Mouse (Mus musculus) hindbrain, postnatal 0 days (tissue): ENCODE data around the gene Chst14. TPM values are rescaled to one million over a fixed set of nuclear protein-coding genes. Genes with fewer than 3 reads are reported as not detected.
A peak's percentile ranks its signal among the peaks of the same experiment; 100 is the strongest.

Experiments used
- ATAC-seq: fragments of 200-750 bp; cut with Nextera tagmentation; 2 replicates; pipeline ENCODE4 v1.8.0; 2017; ENCODE audit warnings: mild to moderate bottlenecking, moderate TSS enrichment, moderate library complexity
- DNase-seq: peaks from one replicate; pipeline ENCODE4 v3.0.0-alpha.2; 2015; ENCODE audit warnings: low spot score
- H3K27ac ChIP-seq: fragments of 300-500 bp; sonication (generic); 2 replicates; pipeline ENCODE4 v1.5.1; 2014; ENCODE audit warnings: mild to moderate bottlenecking
- H3K27me3 ChIP-seq: fragments of 300-500 bp; sonication (generic); 2 replicates; pipeline ENCODE4 v1.6.1; 2014; ENCODE audit warnings: low read length, mixed read lengths; ENCODE audit not compliant: insufficient read depth
- H3K36me3 ChIP-seq: fragments of 300-500 bp; sonication (generic); 2 replicates; pipeline ENCODE4 v1.6.1; 2014; ENCODE audit warnings: low read length, mixed read lengths; ENCODE audit not compliant: insufficient read depth
- H3K4me1 ChIP-seq: fragments of 300-500 bp; sonication (generic); 2 replicates; pipeline ENCODE4 v1.6.1; 2014; ENCODE audit warnings: antibody characterized with exemption, low read length, mixed read lengths; ENCODE audit not compliant: insufficient read depth
- H3K4me2 ChIP-seq: fragments of 300-500 bp; sonication (generic); 2 replicates; pipeline ENCODE4 v1.6.1; 2014; ENCODE audit warnings: low read depth, mild to moderate bottlenecking, low read length, moderate library complexity, mixed read lengths
- H3K4me3 ChIP-seq: fragments of 300-500 bp; sonication (generic); 2 replicates; pipeline ENCODE4 v1.5.1; 2014; ENCODE audit warnings: low read length
- H3K9ac ChIP-seq: fragments of 300-500 bp; sonication (generic); replicated peaks from 2 replicates; pipeline ENCODE4 v1.6.1; 2014; ENCODE audit warnings: mild to moderate bottlenecking, low read length, moderate library complexity, mixed read lengths
- H3K9me3 ChIP-seq: fragments of 300-500 bp; sonication (generic); 2 replicates; pipeline ENCODE4 v1.6.1; 2016; ENCODE audit warnings: low read length, mixed read lengths
- CTCF ChIP-seq: IDR thresholded peaks from 2 replicates; pipeline ENCODE4 v1.5.1; 2016; ENCODE audit warnings: antibody characterized with exemption, control low read depth, low read depth
- WGBS: fragments of 180-500 bp; shearing (Covaris S2); extraction: QIAGEN DNeasy Blood & Tissue Kit; methylation state at CpG from one replicate; pipeline ENCODE4 v1.1.7; 2014; 5-methylcytosine and 5-hydroxymethylcytosine counted together
- polyA plus RNA-seq: library from polyadenylated mRNA; unstranded; fragments of >200 nt; fragmentation: Nextera tagmentation; extraction: Ambion mirVana; gene quantifications from 2 replicates; pipeline ENCODE4 v1.2.1, GENCODE M21; 2015
- total RNA-seq: library from RNA; depleted of rRNA; stranded (reverse); fragments of >200 nt; gene quantifications from 2 replicates; pipeline ENCODE4 v1.2.3, GENCODE M21; 2014

The Chst14 gene
- total and polyA plus RNA-seq, 2 experiments from 2014 or later = 4.7 to 8.5 TPM

GRCm38 (mm10) chr2:118926998-118927739 lies 873 bp downstream of the Chst14 start:
- ATAC-seq = no peak

GRCm38 (mm10) chr2:118941341-118941740 lies 15.0 kb downstream of the Chst14 start:
- Histone ChIP-seq H3K9ac (no peak overlapping the region), H3K4me3 (no peak overlapping the region), H3K27ac (no peak overlapping the region), H3K36me3 (no peaks in the 10 kb centered on the region), H3K9me3 (no peaks in the 10 kb centered on the region), H3K4me1 (no peaks in the 10 kb centered on the region), H3K4me2 (no peak overlapping the region), H3K27me3 (no peaks in the 10 kb centered on the region)
- ATAC-seq = no peak
- WGBS = 74% methylated on average over 7 of the region's 7 CpGs
- TF ChIP-seq CTCF = no peak
- DNase-seq = no peak

More at GRCm38 (mm10) chr2:118926998-118927739, 873 bp downstream of the Chst14 start:
- Histone ChIP-seq H3K4me2 (peak overlapping the region; percentile 84), H3K9me3 (no peaks in the 10 kb centered on the region), H3K36me3 (0 out of 2 replicates have a peak, but pooled peaks cover 17% of the 10 kb centered on the region), H3K4me3 (peak overlapping the region; percentile 52), H3K27me3 (no peaks in the 10 kb centered on the region), H3K9ac (peak overlapping the region; percentile 64), H3K4me1 (peaks cover 11% of the 10 kb centered on the region), H3K27ac (no peak overlapping the region)
- TF ChIP-seq CTCF = no peak
- DNase-seq = no peak
- 39% methylated on average over 31 of the region's 31 CpGs for whole genome bisulfite sequencing

- no peak for TF ChIP-seq CTCF
- H3K27me3 ChIP-seq = no peaks in the 10 kb centered on the region
- H3K4me2 ChIP-seq = no peak overlapping the region
- no peaks in the 10 kb centered on the region for H3K9me3 ChIP-seq
- ATAC-seq (no peak), DNase-seq (no peak)
- H3K4me3 ChIP-seq = no peak overlapping the region
- no peak overlapping the region for H3K27ac ChIP-seq
- no peak overlapping the region for H3K9ac ChIP-seq
- WGBS = 93% methylated on average over 6 of the region's 6 CpGs
- no peaks in the 10 kb centered on the region for H3K36me3 ChIP-seq
- H3K4me1 ChIP-seq = no peaks in the 10 kb centered on the region
Measured at GRCm38 (mm10) chr2:118943232-118943631, 16.9 kb downstream of the Chst14 start.

GRCm38 (mm10) chr2:118948818-118949217 lies 22.5 kb downstream of the Chst14 start:
- 75% methylated on average over 4 of the region's 4 CpGs for whole genome bisulfite sequencing

GRCm38 (mm10) chr2:118949699-118950098 lies 23.4 kb downstream of the Chst14 start:
- no peak overlapping the region for H3K27ac ChIP-seq
- WGBS = 83% methylated on average over 3 of the region's 3 CpGs

More at GRCm38 (mm10) chr2:118948818-118949217, 22.5 kb downstream of the Chst14 start:
- no peak for DNase-seq
- H3K4me3 ChIP-seq = no peak overlapping the region
- TF ChIP-seq CTCF = no peak
- H3K9me3 ChIP-seq = no peaks in the 10 kb centered on the region
- H3K36me3 ChIP-seq = no peaks in the 10 kb centered on the region
- H3K27me3 ChIP-seq = no peaks in the 10 kb centered on the region
- no peaks in the 10 kb centered on the region for H3K4me1 ChIP-seq
- H3K4me2 ChIP-seq = no peak overlapping the region
- no peak overlapping the region for H3K27ac ChIP-seq
- no peak for ATAC-seq
- H3K9ac ChIP-seq = no peak overlapping the region

GRCm38 (mm10) chr2:118956497-118956896 lies 30.2 kb downstream of the Chst14 start:
- Histone ChIP-seq H3K27me3 (no peaks in the 10 kb centered on the region), H3K4me2 (no peak overlapping the region), H3K9me3 (no peaks in the 10 kb centered on the region), H3K36me3 (no peaks in the 10 kb centered on the region), H3K4me3 (no peak overlapping the region), H3K9ac (no peak overlapping the region), H3K4me1 (no peaks in the 10 kb centered on the region), H3K27ac (no peak overlapping the region)
- no peak for TF ChIP-seq CTCF
- no peak for DNase-seq
- WGBS = 78% methylated on average over 5 of the region's 5 CpGs
- ATAC-seq = no peak

More at GRCm38 (mm10) chr2:118949699-118950098, 23.4 kb downstream of the Chst14 start:
- Histone ChIP-seq H3K36me3 (no peaks in the 10 kb centered on the region), H3K4me1 (no peaks in the 10 kb centered on the region), H3K9ac (no peak overlapping the region), H3K27me3 (no peaks in the 10 kb centered on the region), H3K4me3 (no peak overlapping the region), H3K4me2 (no peak overlapping the region), H3K9me3 (no peaks in the 10 kb centered on the region)
- ATAC-seq (no peak), DNase-seq (no peak)
- TF ChIP-seq CTCF = no peak

- DNase-seq (no peak), ATAC-seq (no peak)
- 6% methylated on average over 2 of the region's 2 CpGs for whole genome bisulfite sequencing
- no peak for TF ChIP-seq CTCF
- H3K4me2 ChIP-seq = no peak overlapping the region
- no peaks in the 10 kb centered on the region for H3K9me3 ChIP-seq
- no peak overlapping the region for H3K27ac ChIP-seq
- no peaks in the 10 kb centered on the region for H3K4me1 ChIP-seq
- H3K9ac ChIP-seq = no peak overlapping the region
- H3K4me3 ChIP-seq = no peak overlapping the region
- no peaks in the 10 kb centered on the region for H3K27me3 ChIP-seq
- no peaks in the 10 kb centered on the region for H3K36me3 ChIP-seq
Measured at GRCm38 (mm10) chr2:118959644-118960043, 33.3 kb downstream of the Chst14 start.
